Mouse (Mus musculus) mammary gland, adult 2 months (tissue): ENCODE results near the gene Sipa1l1. TPM values are rescaled to one million over a fixed set of nuclear protein-coding genes. Genes with fewer than 3 reads are reported as not detected.

Experiments
- polyA plus RNA-seq: library from polyadenylated mRNA; depleted of rRNA; stranded (reverse); fragments of >200 nt; gene quantifications from 2 replicates; pipeline ENCODE4 v1.2.3, GENCODE M21; 2012; ENCODE audit warnings: low replicate concordance; rRNA removed

Sipa1l1 gene
- polyA plus RNA-seq = 18.4 and 19.5 TPM in 2 replicates

GRCm38 (mm10) chr12:82168820-82169533 lies at the start of gene Sipa1l1:
Gene Sipa1l1 (plus strand): TSS chr12:82169320.

